Mouse (Mus musculus) bone marrow macrophage, adult 2 months (primary cell): ENCODE results near the gene Camk2b. TPM values are rescaled to one million over a fixed set of nuclear protein-coding genes. Genes with fewer than 3 reads are reported as not detected.
A peak's percentile ranks its signal among the peaks of the same experiment; 100 is the strongest.

ENCODE experiments used
- H3K27ac ChIP-seq: 2 replicates; pipeline ENCODE4 v1.5.1; 2012; ENCODE audit warnings: low read depth, low read length; ENCODE audit not compliant: insufficient read depth
- H3K4me1 ChIP-seq: 2 replicates; pipeline ENCODE4 v1.6.1; 2012; ENCODE audit warnings: low read length; ENCODE audit not compliant: control insufficient read depth, insufficient read depth
- H3K4me3 ChIP-seq: 2 replicates; pipeline ENCODE4 v1.5.1; 2012; ENCODE audit warnings: mild to moderate bottlenecking, low read length, moderate library complexity; ENCODE audit not compliant: insufficient read depth
- CTCF ChIP-seq: IDR thresholded peaks from 2 replicates; pipeline ENCODE4 v1.5.1; 2012; ENCODE audit warnings: low read depth, mild to moderate bottlenecking, low read length, moderate library complexity
- POLR2A ChIP-seq: IDR thresholded peaks from 2 replicates; pipeline ENCODE4 v1.6.1; 2012; ENCODE audit warnings: mild to moderate bottlenecking, low read depth, low read length, borderline replicate concordance
- polyA plus RNA-seq: library from polyadenylated mRNA; stranded (reverse); fragments of >200 nt; gene quantifications from 2 replicates; pipeline ENCODE4 v1.2.4, GENCODE M21; 2012; ENCODE audit not compliant: missing spikeins, insufficient read depth, insufficient read length

Camk2b gene
- polyA plus RNA-seq, 1 experiment = 0.63 TPM

DNA sequence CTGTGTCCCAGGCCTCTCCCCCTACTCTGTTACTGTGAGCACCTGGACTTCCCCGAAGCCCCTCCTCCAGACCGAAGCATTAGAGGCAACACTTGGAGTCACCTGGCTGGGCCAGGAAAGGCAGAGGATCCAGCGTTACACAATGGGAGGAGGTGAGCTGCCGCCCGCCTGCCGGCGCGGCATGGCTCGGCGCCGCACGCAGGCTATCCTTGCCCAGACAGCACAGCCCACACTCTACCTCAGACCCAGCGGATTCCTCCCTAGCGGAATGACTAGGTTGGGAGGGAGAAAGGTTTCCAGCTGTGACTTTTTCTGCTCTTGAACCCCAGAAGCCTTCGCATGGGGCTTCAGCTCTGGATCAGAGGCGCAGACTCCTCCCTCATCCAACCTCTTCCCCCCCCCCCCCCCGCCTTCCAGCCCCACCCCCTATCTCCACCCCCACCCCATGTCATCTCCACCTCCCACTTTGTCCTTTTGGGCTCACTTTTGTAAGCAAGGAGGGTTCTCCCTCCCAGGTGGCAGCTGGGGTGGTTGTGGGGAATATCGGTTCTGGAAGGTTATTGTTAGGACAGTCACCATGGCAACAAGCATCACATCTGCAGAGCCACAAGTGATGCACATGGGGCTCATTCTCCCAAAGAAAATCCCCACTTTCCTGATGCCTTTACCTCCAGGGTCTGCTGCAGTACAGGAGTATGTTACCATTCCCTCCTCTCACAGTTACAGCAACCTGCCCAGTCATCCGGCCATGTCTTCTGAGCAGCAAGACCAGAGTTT is 2.2 kb upstream of the Camk2b start:
- no peaks in the 10 kb centered on the region for H3K4me1 ChIP-seq

DNA sequence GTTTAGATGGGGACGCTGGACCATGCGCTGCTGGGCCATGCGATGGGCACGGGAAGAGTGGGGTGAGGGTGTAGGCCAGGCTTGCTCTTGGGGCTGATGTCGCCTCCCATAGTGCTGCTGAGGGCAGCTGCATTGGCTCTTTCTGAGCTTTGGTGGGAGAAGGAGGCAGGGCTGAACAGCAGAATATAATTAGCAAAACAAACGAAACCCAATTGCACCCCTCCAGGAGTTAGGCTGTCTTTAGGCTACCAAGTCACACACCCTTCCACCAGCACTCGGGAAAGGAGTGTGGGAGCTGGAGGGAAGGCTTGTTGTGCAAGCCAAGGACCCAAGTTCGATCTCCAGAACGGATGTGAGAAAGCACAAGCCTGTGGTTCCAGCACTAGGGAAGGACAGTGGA is 998 bp upstream of the Camk2b start:
- H3K27ac ChIP-seq = no peak overlapping the region
- no peaks in the 10 kb centered on the region for H3K4me1 ChIP-seq
- TF ChIP-seq POLR2A (no peak), CTCF (no peak)
- H3K4me3 ChIP-seq = no peak overlapping the region

More for the DNA sequence above, 2.2 kb upstream of the Camk2b start:
- Histone ChIP-seq H3K27ac (no peak overlapping the region), H3K4me3 (no peak overlapping the region)
- TF ChIP-seq POLR2A (no peak), CTCF (no peak)

DNA sequence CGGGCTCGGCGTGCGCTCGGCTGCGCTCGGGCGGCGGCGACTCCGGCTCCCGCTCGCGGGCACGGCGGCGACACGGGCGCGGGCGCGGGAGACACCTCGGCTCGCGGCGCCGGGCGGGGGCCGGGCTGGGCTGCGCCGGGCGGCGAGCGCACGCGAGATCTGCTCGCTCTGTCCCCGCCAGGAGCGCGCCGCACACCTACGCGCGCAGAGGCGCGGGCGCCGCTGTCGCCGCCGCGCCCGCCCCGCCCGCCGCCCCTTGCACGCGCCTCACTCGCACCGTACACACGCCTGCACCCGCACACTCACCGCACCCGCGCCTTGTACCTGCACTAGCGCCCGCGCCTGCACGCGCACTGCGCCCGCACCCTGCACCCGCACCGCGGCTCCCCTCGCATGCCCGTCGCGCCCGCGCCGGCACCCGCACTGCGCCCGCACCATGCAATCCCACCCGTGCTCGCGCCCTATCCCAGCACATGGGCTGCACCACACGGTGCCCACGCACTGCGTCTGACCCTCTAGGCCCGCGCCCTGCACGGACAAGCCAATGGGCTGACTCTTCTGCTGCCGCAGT is 526 bp downstream of the Camk2b start:
- Histone ChIP-seq H3K4me1 (no peaks in the 10 kb centered on the region), H3K27ac (no peak overlapping the region), H3K4me3 (peak overlapping the region; percentile 22; the same call in 1 of the 2 replicates)
- TF ChIP-seq CTCF = no peak
- TF ChIP-seq POLR2A = no peak

DNA sequence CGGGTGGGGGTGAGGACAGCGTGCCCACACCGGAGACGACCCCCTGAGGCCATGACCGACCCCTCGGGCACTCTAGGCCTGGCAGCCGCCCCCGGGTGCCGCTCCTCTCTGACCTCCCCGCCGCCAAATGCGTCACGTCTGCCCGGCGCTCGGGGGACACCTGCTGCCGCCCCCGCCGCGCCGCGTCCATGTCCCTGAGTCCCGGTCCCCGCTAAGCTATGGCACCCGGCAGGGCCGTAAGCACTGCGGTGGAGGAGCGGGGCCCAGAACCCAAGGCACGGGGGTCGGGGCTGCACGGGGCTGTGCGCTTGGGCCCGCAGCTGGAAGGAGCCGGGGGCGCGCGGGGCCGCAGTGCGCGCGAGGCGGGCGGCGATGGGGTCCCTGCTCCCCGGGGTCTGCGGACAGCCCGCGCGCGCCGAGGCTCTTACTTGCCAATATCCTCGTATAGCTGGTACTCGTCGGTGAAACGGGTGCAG is 1.1 kb downstream of the Camk2b start:
- Histone ChIP-seq H3K27ac (no peak overlapping the region), H3K4me1 (no peaks in the 10 kb centered on the region), H3K4me3 (peak overlapping the region; percentile 22; the same call in 1 of the 2 replicates)
- no peak for TF ChIP-seq CTCF
- TF ChIP-seq POLR2A = no peak

DNA sequence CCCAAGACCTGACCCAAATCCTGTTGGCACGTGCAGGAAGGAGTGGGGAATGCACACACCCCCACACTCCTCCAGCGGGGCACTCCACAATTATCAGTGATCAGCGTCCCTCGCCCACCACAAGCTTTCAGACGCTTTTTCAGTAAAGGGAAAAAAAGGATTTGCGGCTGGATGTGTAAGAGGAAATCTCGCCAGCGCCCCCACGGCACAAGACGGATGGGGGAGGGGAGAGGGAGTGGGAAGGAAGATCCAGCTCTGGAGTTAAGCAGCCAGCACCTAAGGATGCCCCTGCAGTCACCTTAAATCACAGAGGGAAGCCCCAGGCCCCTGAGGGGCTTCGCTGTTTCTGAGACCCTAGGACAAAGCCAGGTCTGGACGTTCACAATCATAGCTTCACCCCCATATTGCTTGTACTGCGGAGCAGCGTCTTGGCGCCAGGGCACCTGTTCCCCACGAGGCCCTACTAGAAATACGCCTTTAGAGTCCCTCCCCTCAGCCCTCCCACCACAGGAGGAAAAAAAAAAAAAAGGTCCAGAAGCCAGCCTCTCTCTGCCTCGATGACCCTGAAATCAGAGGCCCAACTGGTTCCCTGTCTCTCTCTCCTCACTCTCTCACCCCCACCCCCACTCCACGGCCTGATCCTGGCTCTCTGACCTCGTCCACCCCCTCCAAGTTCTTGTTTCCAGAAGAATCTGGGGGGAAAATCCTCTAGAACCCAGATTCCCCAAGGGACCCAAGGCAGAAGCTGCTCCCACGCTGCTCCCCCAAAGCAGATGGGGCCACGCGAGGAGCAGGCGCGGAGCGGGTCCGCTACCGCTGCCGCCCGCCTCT is 1.7 kb downstream of the Camk2b start:
- H3K4me3 ChIP-seq = no peak overlapping the region
- H3K4me1 ChIP-seq = no peaks in the 10 kb centered on the region
- H3K27ac ChIP-seq = no peak overlapping the region
- TF ChIP-seq CTCF (no peak), POLR2A (no peak)

DNA sequence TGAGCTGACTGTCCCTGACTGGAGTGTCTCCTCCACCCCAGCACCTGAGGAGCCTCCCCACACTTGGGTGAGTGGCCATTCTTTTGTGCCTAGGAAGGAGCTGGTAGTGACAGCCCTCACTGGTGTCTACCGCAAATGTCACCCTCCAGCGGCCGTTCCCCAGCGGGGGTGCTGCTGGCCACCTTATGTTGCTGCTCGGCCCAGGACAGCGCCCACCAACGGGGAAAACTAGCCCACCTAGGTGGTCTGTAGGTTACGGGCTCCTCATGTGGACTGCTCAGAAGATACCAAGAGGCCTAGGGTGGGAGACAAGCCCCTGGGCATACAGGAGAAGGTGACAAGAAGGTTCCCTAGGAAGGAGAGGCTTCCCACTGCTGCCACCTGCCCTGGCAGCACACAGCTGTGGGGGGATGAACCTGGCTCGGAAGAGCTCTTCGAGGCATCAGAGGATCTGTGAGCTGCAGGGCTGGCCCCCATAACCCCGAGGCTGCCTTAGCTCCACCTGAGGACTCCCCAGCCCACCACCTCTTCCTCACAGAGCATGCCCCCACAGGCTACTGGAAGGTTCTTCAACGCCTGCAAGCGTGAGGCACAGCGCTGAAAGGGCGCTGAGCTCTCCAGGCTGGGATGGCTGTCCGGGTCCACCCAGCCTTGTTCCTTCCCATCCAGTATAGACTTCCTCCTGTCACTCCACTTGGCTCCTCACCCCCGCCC is 2.5 kb downstream of the Camk2b start:
- TF ChIP-seq POLR2A (no peak), CTCF (no peak)
- Histone ChIP-seq H3K4me3 (no peak overlapping the region), H3K27ac (no peak overlapping the region), H3K4me1 (no peaks in the 10 kb centered on the region)

DNA sequence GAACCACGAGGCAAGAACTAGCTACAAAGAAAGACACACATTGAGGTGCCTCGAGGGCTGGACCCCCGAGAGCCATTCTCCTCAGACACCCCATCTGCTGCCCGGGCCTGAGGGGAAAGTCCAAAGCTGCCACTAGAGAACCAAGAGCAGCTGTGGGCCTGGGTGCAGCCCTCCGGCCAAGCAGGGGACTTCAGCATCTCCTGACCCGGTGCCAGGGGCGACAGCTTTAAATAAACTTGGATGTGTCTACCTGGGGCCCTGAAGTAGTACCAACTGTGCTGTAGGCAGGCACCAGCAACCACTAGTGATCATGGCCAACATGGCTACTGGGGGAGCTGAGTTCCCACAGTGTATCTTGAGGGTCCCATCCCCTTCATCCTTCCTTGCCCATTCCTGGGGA is 3.1 kb downstream of the Camk2b start:
- Histone ChIP-seq H3K4me1 (no peaks in the 10 kb centered on the region), H3K27ac (no peak overlapping the region), H3K4me3 (no peak overlapping the region)
- no peak for TF ChIP-seq POLR2A
- TF ChIP-seq CTCF = no peak

DNA sequence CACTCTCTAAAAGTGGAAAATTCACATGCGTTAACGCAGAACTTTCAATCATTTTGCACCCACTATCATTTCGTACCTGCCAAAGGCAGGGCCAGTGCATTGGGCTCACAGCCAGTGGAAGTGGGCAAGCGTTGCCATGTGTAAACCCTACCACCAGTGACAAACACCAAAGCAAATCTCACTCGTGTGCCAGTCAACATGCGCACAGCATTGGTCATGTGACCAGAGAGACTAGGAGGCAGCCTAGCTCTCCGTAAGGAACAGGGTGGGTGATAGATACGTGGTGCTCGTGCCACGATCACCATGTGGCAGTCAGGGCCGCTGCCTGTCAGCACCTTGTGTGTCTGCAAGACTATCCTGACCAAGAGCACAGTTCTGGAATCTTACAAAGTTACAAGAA is 3.8 kb downstream of the Camk2b start:
- no peak overlapping the region for H3K4me3 ChIP-seq
- TF ChIP-seq POLR2A (no peak), CTCF (no peak)
- H3K27ac ChIP-seq = no peak overlapping the region
- no peaks in the 10 kb centered on the region for H3K4me1 ChIP-seq

DNA sequence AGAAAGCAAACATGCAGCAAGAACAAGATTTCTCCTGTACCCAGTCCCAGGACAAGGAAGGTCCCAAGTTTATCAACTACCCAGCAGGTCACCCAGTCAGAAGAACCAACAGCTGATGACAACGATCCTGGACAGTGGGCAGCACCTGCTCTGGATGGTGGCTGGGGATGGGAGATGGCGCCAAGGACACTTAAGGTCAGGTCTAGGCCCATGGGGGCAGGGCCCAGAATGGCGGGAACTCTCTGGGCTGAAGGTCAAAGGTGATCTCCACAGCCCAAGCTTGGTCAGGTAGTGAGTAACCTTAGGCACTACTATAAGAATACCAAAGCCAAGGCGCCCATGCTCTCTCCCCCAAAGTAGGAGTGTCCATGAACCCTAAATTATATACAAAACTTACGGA is 4.3 kb downstream of the Camk2b start:
- Histone ChIP-seq H3K4me1 (no peaks in the 10 kb centered on the region), H3K27ac (no peak overlapping the region), H3K4me3 (no peak overlapping the region)
- TF ChIP-seq CTCF (no peak), POLR2A (no peak)
